Mouse (Mus musculus): Measurements from ENCODE around the gene Arhgef7. TPM values are rescaled to one million over a fixed set of nuclear protein-coding genes. Genes with fewer than 3 reads are reported as not detected.

Arhgef7 gene
- total RNA-seq, 2 experiments from 2014 or later, result 28.2 to 52.1 TPM

GRCm38 (mm10) chr8:11710415-11710814 lies 17.1 kb upstream of the Arhgef7 start:
- ATAC-seq (replicated peaks; ENCODE audit: low FRiP score, low TSS enrichment, poor library complexity, severe bottlenecking), result no peak

- ATAC-seq (replicated peaks; ENCODE audit: low FRiP score, low TSS enrichment, poor library complexity, severe bottlenecking), result no peak
These were observed 15.3 kb upstream of the Arhgef7 start for GRCm38 (mm10) chr8:11712244-11712643.

GRCm38 (mm10) chr8:11717194-11717593 lies 10.3 kb upstream of the Arhgef7 start:
- no peak for ATAC-seq (replicated peaks; ENCODE audit: low FRiP score, low TSS enrichment, poor library complexity, severe bottlenecking)

DNA sequence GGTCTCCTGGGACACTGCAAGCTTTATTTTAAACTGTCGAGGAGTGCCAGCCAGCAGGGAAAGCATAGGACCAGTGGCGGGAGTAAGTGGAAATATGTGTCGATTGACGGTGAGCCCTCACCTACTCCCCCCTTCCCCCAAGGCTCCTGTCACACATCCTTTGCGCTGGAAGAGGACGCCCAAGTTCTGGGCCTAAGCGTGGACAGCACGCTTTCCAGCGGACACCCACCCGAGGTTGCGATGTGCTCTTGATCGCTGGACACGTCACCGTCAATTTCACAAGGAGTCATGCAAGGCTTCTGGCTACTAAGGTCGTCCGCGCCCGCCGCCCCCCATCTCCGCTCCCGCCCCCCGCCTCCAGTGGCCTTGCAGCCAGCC lies 259 bp upstream of the Arhgef7 start:
- ATAC-seq (replicated peaks; ENCODE audit: low FRiP score, low TSS enrichment, poor library complexity, severe bottlenecking), result no peak

- no peak for ATAC-seq (replicated peaks; ENCODE audit: low FRiP score, low TSS enrichment, poor library complexity, severe bottlenecking)
These were observed 1.2 kb downstream of the Arhgef7 start for GRCm38 (mm10) chr8:11728482-11729295.

GRCm38 (mm10) chr8:11730271-11730940 lies 2.9 kb downstream of the Arhgef7 start:
- no peak for ATAC-seq (replicated peaks; ENCODE audit: low FRiP score, low TSS enrichment, poor library complexity, severe bottlenecking)

DNA sequence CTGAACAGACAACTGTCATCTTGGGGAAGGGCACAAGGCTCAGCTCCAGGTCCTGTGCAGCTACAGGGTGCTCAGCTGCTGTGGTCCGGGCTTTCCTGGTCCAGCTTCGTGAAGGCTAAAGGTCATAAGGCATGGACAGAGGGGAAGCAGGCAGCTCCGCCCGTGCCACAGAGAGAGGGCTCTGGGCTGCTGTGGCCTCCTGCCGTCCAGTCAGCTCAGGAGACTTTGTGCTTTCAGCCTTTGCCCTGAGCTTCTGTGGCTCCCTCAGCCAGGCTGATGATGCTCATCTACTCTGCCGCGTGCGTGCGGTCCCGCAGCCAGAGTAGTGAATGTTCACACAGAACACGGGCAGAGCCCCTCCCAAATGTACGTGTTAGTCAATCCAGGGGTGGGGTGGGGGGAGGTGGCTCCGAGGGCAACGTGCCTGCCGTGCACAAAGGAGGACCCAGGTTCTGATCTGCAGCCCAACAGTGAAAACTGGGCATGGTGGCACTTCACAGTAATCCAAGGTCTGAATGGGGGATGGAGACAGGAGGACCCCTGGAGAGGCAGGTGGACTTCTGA lies 8.2 kb downstream of the Arhgef7 start:
- no peak for ATAC-seq (replicated peaks; ENCODE audit: low FRiP score, low TSS enrichment, poor library complexity, severe bottlenecking)

GRCm38 (mm10) chr8:11737096-11737495 lies 9.6 kb downstream of the Arhgef7 start:
- no peak for ATAC-seq (replicated peaks; ENCODE audit: low FRiP score, low TSS enrichment, poor library complexity, severe bottlenecking)

DNA sequence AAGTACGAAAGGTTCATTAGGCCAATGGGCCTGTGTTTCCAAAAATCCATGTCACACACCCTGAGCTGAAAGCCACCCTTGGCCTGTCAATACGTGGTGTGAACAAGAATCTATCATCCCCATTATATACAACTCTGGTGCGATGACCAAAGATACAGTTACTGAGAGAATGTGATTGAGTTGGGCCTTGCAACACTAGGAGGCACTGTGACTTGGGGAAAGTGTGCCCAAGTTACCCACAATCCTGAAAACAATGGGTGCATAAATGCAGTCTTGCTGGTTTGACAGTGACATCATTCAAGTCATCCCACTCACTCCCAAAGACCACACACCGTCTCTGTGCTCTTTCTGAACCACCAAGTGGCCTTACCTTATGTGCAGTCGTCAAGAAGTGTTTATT lies 11.6 kb downstream of the Arhgef7 start:
- no peak for ATAC-seq (replicated peaks; ENCODE audit: low FRiP score, low TSS enrichment, poor library complexity, severe bottlenecking)

GRCm38 (mm10) chr8:11740857-11741256 lies 13.3 kb downstream of the Arhgef7 start:
- no peak for ATAC-seq (replicated peaks; ENCODE audit: low FRiP score, low TSS enrichment, poor library complexity, severe bottlenecking)

DNA sequence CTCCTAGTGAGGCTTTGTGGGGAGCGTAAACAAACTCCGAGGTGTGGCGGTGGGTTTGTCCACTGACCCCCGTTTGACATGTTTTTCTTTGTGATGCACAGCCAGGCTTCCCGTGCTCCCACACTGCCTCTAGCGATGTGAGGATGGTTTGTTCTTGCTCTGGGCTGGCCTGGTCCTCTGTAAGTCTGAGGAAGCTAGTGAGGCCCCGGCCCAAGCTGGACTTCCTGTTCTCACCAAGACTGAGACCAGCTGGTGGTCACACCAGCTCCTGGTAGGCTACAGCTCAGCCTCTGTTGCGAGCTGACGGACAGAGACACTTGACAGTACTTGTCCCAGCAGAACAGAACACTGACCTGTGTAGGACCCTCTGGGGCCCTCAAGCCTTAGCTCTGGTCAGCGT lies 16.1 kb downstream of the Arhgef7 start:
- ATAC-seq (replicated peaks; ENCODE audit: low FRiP score, low TSS enrichment, poor library complexity, severe bottlenecking), result no peak

GRCm38 (mm10) chr8:11746850-11747600 lies 19.5 kb downstream of the Arhgef7 start:
- no peak for ATAC-seq (replicated peaks; ENCODE audit: low FRiP score, low TSS enrichment, poor library complexity, severe bottlenecking)

GRCm38 (mm10) chr8:11749472-11749871 lies 22.0 kb downstream of the Arhgef7 start:
- ATAC-seq (replicated peaks; ENCODE audit: low FRiP score, low TSS enrichment, poor library complexity, severe bottlenecking), result no peak

DNA sequence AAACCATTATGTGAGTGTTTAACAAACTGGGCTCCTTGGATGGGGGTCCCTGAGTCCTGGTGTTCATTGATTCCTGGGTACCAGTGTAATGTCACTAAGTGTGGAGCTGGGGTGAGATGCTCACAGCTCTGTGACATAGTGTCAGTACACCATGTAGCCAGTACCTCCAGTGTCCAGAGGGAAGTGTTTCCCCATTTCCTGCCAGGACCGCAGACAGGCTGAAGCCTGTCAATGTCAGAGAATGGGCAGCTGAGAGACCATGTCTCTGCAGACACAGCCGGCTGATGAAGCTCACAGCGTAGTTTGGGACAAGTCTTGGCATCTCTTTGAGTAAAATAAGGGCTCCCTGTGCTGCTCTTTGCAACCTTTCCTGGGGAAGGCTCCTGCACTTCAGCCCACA lies 24.8 kb downstream of the Arhgef7 start:
- no peak for ATAC-seq (replicated peaks; ENCODE audit: low FRiP score, low TSS enrichment, poor library complexity, severe bottlenecking)

GRCm38 (mm10) chr8:11753155-11753941 lies 25.8 kb downstream of the Arhgef7 start:
- no peak for ATAC-seq (replicated peaks; ENCODE audit: low FRiP score, low TSS enrichment, poor library complexity, severe bottlenecking)

GRCm38 (mm10) chr8:11754723-11755122 lies 27.2 kb downstream of the Arhgef7 start:
- no peak for ATAC-seq (replicated peaks; ENCODE audit: low FRiP score, low TSS enrichment, poor library complexity, severe bottlenecking)

DNA sequence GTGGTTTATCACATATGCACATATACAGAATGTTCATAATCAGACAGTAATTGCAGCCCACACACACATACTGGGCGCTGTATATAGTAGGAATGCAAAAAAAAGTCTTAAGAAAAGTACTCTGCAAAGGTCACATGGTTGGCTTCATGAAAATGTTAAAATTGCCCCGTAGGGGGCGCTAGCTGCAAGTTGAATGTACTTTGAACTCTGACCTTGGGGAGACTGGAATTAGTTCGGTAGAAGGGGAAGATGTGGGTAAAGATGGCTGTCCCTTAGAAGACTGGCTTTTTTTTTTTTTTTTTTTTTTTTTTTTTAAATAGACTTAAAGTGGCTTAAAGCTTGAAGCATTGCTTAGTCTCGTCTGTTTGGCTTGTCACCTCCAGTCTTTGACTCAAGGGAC lies 28.4 kb downstream of the Arhgef7 start:
- peak; percentile 56 for ATAC-seq (replicated peaks; ENCODE audit: low FRiP score, low TSS enrichment, poor library complexity, severe bottlenecking)

DNA sequence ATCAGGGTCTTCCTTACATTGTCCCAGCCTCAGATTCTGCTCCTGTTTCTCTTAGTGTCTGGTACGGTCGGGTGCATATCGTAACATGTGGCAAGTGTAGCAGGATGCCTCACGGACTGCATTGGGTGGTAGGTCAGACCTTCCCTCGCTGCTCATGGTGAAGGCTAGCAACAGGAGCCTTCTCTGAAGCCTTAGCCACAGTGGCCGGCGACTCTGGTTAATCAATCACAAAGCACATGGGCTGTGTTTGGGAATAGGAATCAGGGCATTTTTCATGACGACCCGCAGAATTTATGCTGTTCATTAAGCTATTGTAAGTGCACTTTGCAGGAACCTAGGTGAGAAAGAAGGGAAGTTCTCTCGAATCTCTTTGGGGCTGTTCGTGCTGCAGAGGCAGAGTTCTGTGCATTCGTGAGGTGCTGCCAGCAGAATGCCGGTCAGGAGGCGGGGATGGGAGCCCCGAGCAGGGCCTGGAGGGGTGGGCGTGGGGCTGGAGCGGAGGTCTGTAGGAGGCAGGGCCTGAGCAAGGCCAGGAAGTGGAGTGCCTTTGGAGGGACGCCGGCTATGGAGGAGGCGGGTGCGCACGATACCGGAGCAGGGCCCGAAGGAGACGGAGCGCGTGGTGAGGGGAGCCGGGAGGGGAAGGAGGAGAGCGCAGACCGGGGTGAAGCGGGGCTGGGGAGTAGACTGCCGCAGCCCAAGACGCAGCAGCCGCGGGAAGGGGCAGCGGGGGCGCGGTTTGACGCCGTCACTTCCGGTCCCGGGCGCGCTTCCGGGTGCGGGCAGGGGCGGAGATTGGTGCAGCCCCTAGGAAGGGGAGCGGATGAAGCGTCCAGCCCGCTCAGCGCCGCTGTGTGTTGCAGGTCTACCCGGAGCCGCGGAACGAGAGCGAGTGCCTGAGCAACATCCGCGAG lies 30.3 kb downstream of the Arhgef7 start:
- ATAC-seq (replicated peaks; ENCODE audit: low FRiP score, low TSS enrichment, poor library complexity, severe bottlenecking), result peak; percentile 86
